Mouse (Mus musculus): ENCODE measurements at regions not wholly inside any gene's neighbourhood (a gene's known extent, or its start where the extent isn't known, plus 50 kb on each side); places are given as distances from the start of the nearest gene placed in this dataset.

DNA sequence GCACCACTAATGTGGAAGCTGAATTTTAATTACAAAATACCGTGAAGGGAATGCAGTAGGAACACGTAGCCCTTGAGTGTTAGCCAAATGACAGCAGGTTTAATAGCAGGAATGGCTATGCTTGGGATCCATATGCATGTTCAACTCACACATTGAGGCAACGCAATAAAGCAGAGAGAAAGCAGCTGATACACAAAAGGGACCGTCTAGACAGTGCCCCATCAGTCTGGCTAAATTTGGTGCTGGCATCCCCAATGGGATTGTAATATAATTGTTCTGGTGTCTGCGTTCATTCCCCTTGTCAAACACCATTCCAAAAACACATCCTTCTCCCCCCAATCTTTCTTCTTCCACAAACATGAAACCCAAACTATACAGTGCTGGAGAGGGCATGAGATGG is 165.1 kb upstream of the Tmem161b start:
- TF ChIP-seq CTCF (IDR thresholded peaks at IDR 0.05; ENCODE audit: low read depth, low read length) = no peak
- TF ChIP-seq POLR2A (IDR thresholded peaks at IDR 0.05; ENCODE audit: insufficient read depth, low read length) = no peak

All from ES-Bruce4 (cell line).